Mouse (Mus musculus): ENCODE measurements around the gene Rnf103. TPM values are rescaled to one million over a fixed set of nuclear protein-coding genes. Genes with fewer than 3 reads are reported as not detected.

Rnf103 gene
- total and polyA plus RNA-seq, 2 experiments from 2014 or later, result 14.9 to 17.3 TPM

DNA sequence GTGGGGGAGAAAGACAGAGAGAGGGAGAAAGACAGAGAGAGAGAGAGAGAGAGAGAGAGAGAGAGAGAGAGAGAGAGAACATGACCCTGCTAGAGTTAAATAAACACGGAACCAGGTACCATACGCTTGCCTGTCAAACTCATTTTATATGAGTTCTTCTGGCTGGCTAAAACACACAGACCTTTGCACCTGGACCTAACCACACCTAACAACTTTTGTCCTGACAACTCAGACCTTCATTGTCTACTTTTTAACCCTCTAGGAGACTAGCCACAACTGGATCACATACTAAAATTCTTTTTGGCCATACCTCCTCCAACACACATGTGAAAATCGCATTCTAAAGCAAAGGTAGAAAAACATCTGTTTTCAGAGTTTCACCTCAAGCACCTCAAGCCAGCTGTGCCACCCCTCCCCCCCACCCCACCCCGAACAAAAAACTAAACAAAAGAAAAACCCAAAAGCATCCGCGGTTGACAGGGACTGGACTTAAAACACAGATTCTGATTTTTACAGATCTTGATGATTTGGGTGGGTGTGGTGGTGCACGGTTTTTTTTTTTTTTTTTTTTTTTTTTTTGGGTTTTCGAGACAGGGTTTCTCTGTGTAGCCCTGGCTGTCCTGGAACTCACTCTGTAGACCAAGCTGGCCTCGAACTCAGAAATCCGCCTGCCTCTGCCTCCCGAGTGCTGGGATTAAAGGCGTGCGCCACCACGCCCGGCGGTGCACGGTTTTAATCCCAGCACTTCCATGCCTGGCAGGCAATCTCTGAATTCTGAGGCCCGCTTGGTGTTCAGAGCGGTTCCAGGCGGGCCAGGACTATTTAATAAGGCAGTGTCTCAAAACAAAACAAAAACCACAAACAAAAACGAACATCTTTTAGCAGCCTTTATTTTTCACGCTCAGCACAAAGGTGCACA lies 679 bp upstream of the Rnf103 start:
- 20% methylated on average over 21 of the region's 22 CpGs for WGBS
- no peak for DNase-seq (ENCODE audit: low spot score)
- TF ChIP-seq CTCF (IDR thresholded peaks at IDR 0.05; ENCODE audit: low read depth) (no peak), EP300 (IDR thresholded peaks at IDR 0.05; ENCODE audit: low read depth) (no peak)

DNA sequence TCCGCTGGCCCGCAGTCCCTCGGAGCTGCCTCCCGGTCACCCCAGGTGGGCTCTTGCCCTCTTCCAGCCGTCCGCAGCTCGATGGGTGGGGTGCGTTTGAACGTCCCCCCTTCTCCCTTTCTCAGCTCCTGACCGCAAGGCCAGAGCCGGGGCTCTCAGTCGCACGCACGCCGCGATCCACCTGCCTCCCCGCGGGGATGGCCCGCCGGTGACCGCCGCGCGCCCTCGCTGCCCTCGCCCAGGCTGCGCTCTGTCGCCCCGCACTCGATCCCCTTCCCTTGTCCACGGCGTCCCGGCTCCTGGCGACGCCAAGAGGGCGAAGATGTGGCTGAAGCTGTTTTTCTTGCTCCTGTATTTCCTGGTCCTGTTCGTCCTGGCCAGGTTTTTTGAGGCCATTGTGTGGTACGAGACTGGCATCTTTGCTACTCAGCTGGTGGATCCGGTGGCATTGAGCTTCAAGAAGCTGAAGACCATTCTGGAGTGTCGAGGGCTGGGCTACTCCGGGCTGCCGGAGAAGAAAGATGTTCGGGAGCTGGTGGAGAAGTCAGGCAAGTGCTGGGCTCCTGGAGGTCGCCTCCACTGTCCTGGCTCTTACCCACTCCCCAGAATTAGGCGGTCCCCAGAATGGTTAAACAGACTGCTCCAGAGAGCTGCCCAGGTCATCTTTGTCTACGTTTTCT lies 787 bp downstream of the Rnf103 start:
- H3K9me3 ChIP-seq (replicated peaks; ENCODE audit: control insufficient read depth, low read length), result no peaks in the 10 kb centered on the region
- TF ChIP-seq EP300 (IDR thresholded peaks at IDR 0.05; ENCODE audit: low read depth), result no peak
- TF ChIP-seq CTCF (IDR thresholded peaks at IDR 0.05; ENCODE audit: low read depth), result no peak
- H3K4me1 ChIP-seq (ENCODE audit: control insufficient read depth, insufficient read depth), result peaks cover 13% of the 10 kb centered on the region; the same call in 1 of the 2 replicates
- DNase-seq (ENCODE audit: low spot score) (peak; percentile 24), ATAC-seq (ENCODE audit: insufficient read depth, low read depth) (peak; percentile 32)
- H3K27ac ChIP-seq (ENCODE audit: low read depth), result peak overlapping the region; percentile 99
- peak overlapping the region; percentile 98 for H3K9ac ChIP-seq (replicated peaks; ENCODE audit: low read depth, low read length)
- H3K4me2 ChIP-seq (ENCODE audit: low read depth, low read length), result peak overlapping the region; percentile 88
- WGBS, result under 1% methylated on average over 44 of the region's 46 CpGs
- H3K4me3 ChIP-seq (ENCODE audit: low read depth, low read length), result peak overlapping the region; percentile 91
- peaks cover 4% of the 10 kb centered on the region for H3K36me3 ChIP-seq (replicated peaks; ENCODE audit: control insufficient read depth, insufficient read depth, low read length)
- H3K27me3 ChIP-seq (ENCODE audit: control insufficient read depth, insufficient read depth, low read length), result no peaks in the 10 kb centered on the region

More for the DNA sequence above, 679 bp upstream of the Rnf103 start:
- ATAC-seq (ENCODE audit: insufficient read depth, low read depth), result peak; percentile 8
- Histone ChIP-seq H3K9me3 (replicated peaks; ENCODE audit: control insufficient read depth, low read length) (no peaks in the 10 kb centered on the region), H3K27ac (ENCODE audit: low read depth) (peak overlapping the region; percentile 99), H3K27me3 (ENCODE audit: control insufficient read depth, insufficient read depth, low read length) (no peaks in the 10 kb centered on the region), H3K4me2 (ENCODE audit: low read depth, low read length) (peak overlapping the region; percentile 88), H3K4me3 (ENCODE audit: low read depth, low read length) (peak overlapping the region; percentile 91), H3K36me3 (replicated peaks; ENCODE audit: control insufficient read depth, insufficient read depth, low read length) (peaks cover 4% of the 10 kb centered on the region), H3K9ac (replicated peaks; ENCODE audit: low read depth, low read length) (peak overlapping the region; percentile 98), H3K4me1 (ENCODE audit: control insufficient read depth, insufficient read depth) (peaks cover 13% of the 10 kb centered on the region; the same call in 1 of the 2 replicates)

DNA sequence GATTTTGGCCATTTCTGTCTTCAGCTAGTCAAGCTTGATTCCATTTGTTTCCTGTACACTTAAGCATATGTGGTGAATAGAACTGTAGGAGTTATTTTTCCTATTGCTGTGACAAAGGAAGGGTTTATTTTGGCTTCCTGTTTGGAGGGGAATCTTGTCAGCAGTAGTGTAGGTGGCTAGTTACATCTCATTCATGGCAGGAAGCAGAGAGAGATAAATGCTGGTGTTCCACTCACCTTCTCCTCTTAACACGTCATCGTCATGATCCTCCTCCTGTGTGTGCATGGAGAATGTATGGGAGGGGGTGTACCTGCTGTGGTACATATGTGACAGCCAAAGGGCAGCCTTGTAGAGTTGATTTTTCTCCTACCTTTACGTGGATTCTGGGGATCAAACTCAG lies 6.9 kb downstream of the Rnf103 start:
- no peak for ATAC-seq (ENCODE audit: insufficient read depth, low read depth)
- no peak overlapping the region for H3K9ac ChIP-seq (replicated peaks; ENCODE audit: low read depth, low read length)
- no peaks in the 10 kb centered on the region for H3K27me3 ChIP-seq (ENCODE audit: control insufficient read depth, insufficient read depth, low read length)
- peaks cover 8% of the 10 kb centered on the region; the same call in 1 of the 2 replicates for H3K4me1 ChIP-seq (ENCODE audit: control insufficient read depth, insufficient read depth)
- no peak for DNase-seq (ENCODE audit: low spot score)
- H3K27ac ChIP-seq (ENCODE audit: low read depth), result no peak overlapping the region
- H3K4me3 ChIP-seq (ENCODE audit: low read depth, low read length), result no peak overlapping the region
- peaks cover 9% of the 10 kb centered on the region for H3K36me3 ChIP-seq (replicated peaks; ENCODE audit: control insufficient read depth, insufficient read depth, low read length)
- 58% methylated on average over 3 of the region's 3 CpGs for WGBS
- TF ChIP-seq CTCF (IDR thresholded peaks at IDR 0.05; ENCODE audit: low read depth), result no peak
- TF ChIP-seq EP300 (IDR thresholded peaks at IDR 0.05; ENCODE audit: low read depth), result no peak
- no peak overlapping the region for H3K4me2 ChIP-seq (ENCODE audit: low read depth, low read length)
- no peaks in the 10 kb centered on the region for H3K9me3 ChIP-seq (replicated peaks; ENCODE audit: control insufficient read depth, low read length)

DNA sequence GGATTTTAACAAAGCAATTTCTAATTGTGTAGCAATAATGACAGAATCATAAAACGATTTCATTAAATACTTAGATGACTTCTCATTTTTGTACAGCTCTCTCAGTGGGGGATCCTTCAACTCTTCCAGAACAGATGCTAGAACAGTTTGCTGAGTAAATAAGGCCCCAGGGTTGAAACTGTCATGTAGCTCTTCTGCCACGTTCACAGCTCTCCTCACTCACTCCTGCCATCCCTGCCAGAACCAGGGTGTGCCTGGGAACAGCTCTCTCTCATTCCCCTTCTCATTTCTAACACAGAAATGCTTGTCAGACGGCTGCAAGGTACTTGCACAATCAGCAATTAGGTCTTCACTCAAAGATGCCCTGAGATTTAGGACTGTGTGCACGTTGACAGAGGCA lies 9.3 kb downstream of the Rnf103 start:
- H3K4me1 ChIP-seq (ENCODE audit: control insufficient read depth, insufficient read depth), result no peaks in the 10 kb centered on the region
- H3K27ac ChIP-seq (ENCODE audit: low read depth), result no peak overlapping the region
- no peaks in the 10 kb centered on the region for H3K9me3 ChIP-seq (replicated peaks; ENCODE audit: control insufficient read depth, low read length)
- peaks cover 18% of the 10 kb centered on the region for H3K36me3 ChIP-seq (replicated peaks; ENCODE audit: control insufficient read depth, insufficient read depth, low read length)
- ATAC-seq (ENCODE audit: insufficient read depth, low read depth) (no peak), DNase-seq (ENCODE audit: low spot score) (no peak)
- no peak overlapping the region for H3K4me3 ChIP-seq (ENCODE audit: low read depth, low read length)
- H3K27me3 ChIP-seq (ENCODE audit: control insufficient read depth, insufficient read depth, low read length), result no peaks in the 10 kb centered on the region
- 56% methylated on average over 4 of the region's 4 CpGs for WGBS
- no peak for TF ChIP-seq CTCF (IDR thresholded peaks at IDR 0.05; ENCODE audit: low read depth)
- TF ChIP-seq EP300 (IDR thresholded peaks at IDR 0.05; ENCODE audit: low read depth), result no peak
- H3K4me2 ChIP-seq (ENCODE audit: low read depth, low read length), result no peak overlapping the region
- H3K9ac ChIP-seq (replicated peaks; ENCODE audit: low read depth, low read length), result no peak overlapping the region

DNA sequence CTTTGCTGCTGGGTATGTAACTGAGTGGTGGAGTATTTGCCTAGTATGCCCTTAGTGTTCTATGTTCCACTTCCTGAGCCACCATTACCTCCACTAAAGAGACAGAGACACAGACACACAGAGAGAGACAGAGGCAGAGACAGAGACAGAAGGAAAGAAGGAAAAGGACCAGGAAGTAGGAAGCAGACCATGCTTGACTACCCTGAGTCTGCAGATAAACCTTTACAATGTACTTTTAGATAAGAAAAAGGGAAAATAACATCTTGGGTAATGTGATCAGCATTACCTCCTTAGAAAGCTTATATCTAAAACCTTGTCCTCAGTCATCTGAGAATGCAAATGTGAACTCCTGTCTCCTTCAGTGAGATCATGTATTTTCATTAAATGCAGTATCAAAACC lies 10.0 kb downstream of the Rnf103 start:
- ATAC-seq (ENCODE audit: insufficient read depth, low read depth), result no peak
- Histone ChIP-seq H3K27me3 (ENCODE audit: control insufficient read depth, insufficient read depth, low read length) (no peaks in the 10 kb centered on the region), H3K27ac (ENCODE audit: low read depth) (no peak overlapping the region), H3K9me3 (replicated peaks; ENCODE audit: control insufficient read depth, low read length) (no peaks in the 10 kb centered on the region), H3K4me3 (ENCODE audit: low read depth, low read length) (no peak overlapping the region), H3K36me3 (replicated peaks; ENCODE audit: control insufficient read depth, insufficient read depth, low read length) (peaks cover 23% of the 10 kb centered on the region), H3K4me2 (ENCODE audit: low read depth, low read length) (no peak overlapping the region), H3K4me1 (ENCODE audit: control insufficient read depth, insufficient read depth) (no peaks in the 10 kb centered on the region), H3K9ac (replicated peaks; ENCODE audit: low read depth, low read length) (no peak overlapping the region)
- no peak for TF ChIP-seq EP300 (IDR thresholded peaks at IDR 0.05; ENCODE audit: low read depth)
- no peak for TF ChIP-seq CTCF (IDR thresholded peaks at IDR 0.05; ENCODE audit: low read depth)
- DNase-seq (ENCODE audit: low spot score), result no peak

All from heart, postnatal 0 days (tissue).